ENCODE assay signal across 8 mouse cellular contexts in genomic region chr11:31671354-31672169, GRCm38 (mm10). TPM values are rescaled to one million over a fixed set of nuclear protein-coding genes. Genes with fewer than 3 reads are reported as not detected.
A peak's percentile ranks its signal among the peaks of the same experiment; 100 is the strongest.
DNase-seq lines count a peak whose midpoint lies in the region; ATAC-seq and TF ChIP-seq lines count a peak whose summit lies in the region.

Gene Bod1 (minus strand): TSS chr11:31671885.

- TF ChIP-seq CTCF in CH12.LX (conservative IDR thresholded peaks at IDR 0.05 in 1 of 2, IDR thresholded peaks at IDR 0.05 in 1 of 2; ENCODE audit: low read depth in 2 of 2, low read length in 2 of 2): no peak
- no peak for TF ChIP-seq CTCF in heart, postnatal 0 days (IDR thresholded peaks at IDR 0.05; ENCODE audit: low read depth)
- no peak for TF ChIP-seq CTCF in testis, adult 2 months (IDR thresholded peaks at IDR 0.05; ENCODE audit: control insufficient read depth, insufficient read depth, insufficient replicate concordance, low read depth, low read length)

- in situ Hi-C loops in CH12.LX (cut with MboI; ENCODE audit: low pct_ligation_motif_present, low pct_unique_long_range_greater_than_20kb, low sequenced_read_pairs): loop anchor here (5.0 to 10.0 kb wide), 2 partner anchors 276 to 463 kb away; no protein-coding TSS in a partner anchor

- TF ChIP-seq EP300 in CH12.LX (IDR thresholded peaks at IDR 0.05; ENCODE audit: low read length): no peak
- TF ChIP-seq EP300 in heart, postnatal 0 days (IDR thresholded peaks at IDR 0.05; ENCODE audit: low read depth): no peak

- H3K9me3 ChIP-seq in CH12.LX (replicated peaks; ENCODE audit: low read length): no peaks in the 10 kb centered on the region
- no peaks in the 10 kb centered on the region for H3K9me3 ChIP-seq in forebrain, embryonic 12.5 days
- H3K9me3 ChIP-seq in heart, postnatal 0 days (replicated peaks; ENCODE audit: control insufficient read depth, low read length): no peaks in the 10 kb centered on the region
- no peaks in the 10 kb centered on the region for H3K9me3 ChIP-seq in liver, embryonic 16.5 days (replicated peaks; ENCODE audit: control insufficient read depth, low read length)
- H3K9me3 ChIP-seq in neural tube, embryonic 13.5 days: no peaks in the 10 kb centered on the region

- H3K27me3 ChIP-seq in CH12.LX (replicated peaks): no peaks in the 10 kb centered on the region
- H3K27me3 ChIP-seq in forebrain, embryonic 12.5 days: no peaks in the 10 kb centered on the region
- H3K27me3 ChIP-seq in heart, postnatal 0 days (ENCODE audit: control insufficient read depth, insufficient read depth, low read length): no peaks in the 10 kb centered on the region
- H3K27me3 ChIP-seq in liver, embryonic 16.5 days (ENCODE audit: control insufficient read depth, insufficient read depth, low read depth, low read length): no peaks in the 10 kb centered on the region
- no peaks in the 10 kb centered on the region for H3K27me3 ChIP-seq in neural tube, embryonic 13.5 days
- no peaks in the 10 kb centered on the region for H3K27me3 ChIP-seq in testis, adult 2 months (ENCODE audit: control insufficient read depth, insufficient read depth, low read length)

- DNase-seq in CH12.LX (ENCODE audit: extremely low read depth): peak; percentile 98
- DNase-seq in c-Kit-positive CD71-positive TER-119-negative erythroid progenitor cells, embryonic 14.5 days (ENCODE audit: low read depth): peak; percentile 89
- DNase-seq in heart, postnatal 0 days (ENCODE audit: low spot score): peak; percentile 98
- DNase-seq in kidney, postnatal 4 days: peak; percentile 93 to 96

- H3K4me3 ChIP-seq in CH12.LX (replicated peaks in 1 of 3; ENCODE audit: low read depth in 2 of 3, low read length in 2 of 3, poor library complexity in 1 of 3): peak within 1 kb of the TSS; percentile 76 to 95 (median 92)
- peak within 1 kb of the TSS; percentile 95 for H3K4me3 ChIP-seq in forebrain, embryonic 12.5 days (replicated peaks)
- peak within 1 kb of the TSS; percentile 82 for H3K4me3 ChIP-seq in heart, postnatal 0 days (ENCODE audit: low read depth, low read length)
- peak within 1 kb of the TSS; percentile 81 for H3K4me3 ChIP-seq in liver, embryonic 16.5 days (ENCODE audit: low read depth, low read length)
- peak within 1 kb of the TSS; percentile 78 for H3K4me3 ChIP-seq in neural tube, embryonic 13.5 days
- peak within 1 kb of the TSS; percentile 94 for H3K4me3 ChIP-seq in testis, adult 2 months (ENCODE audit: control insufficient read depth, low read depth, low read length)

- peak within 1 kb of the TSS; percentile 97 for H3K9ac ChIP-seq in CH12.LX (ENCODE audit: insufficient read depth, low read depth)
- peak within 1 kb of the TSS; percentile 94 for H3K9ac ChIP-seq in forebrain, embryonic 12.5 days
- H3K9ac ChIP-seq in heart, postnatal 0 days (replicated peaks; ENCODE audit: low read depth, low read length): peak within 1 kb of the TSS; percentile 80
- peak within 1 kb of the TSS; percentile 81 for H3K9ac ChIP-seq in liver, embryonic 16.5 days (ENCODE audit: low read depth, low read length)
- peak within 1 kb of the TSS; percentile 94 for H3K9ac ChIP-seq in neural tube, embryonic 13.5 days

- whole genome bisulfite sequencing in forebrain, embryonic 12.5 days: under 1% methylated on average over 69 of the region's 76 CpGs
- under 1% methylated on average over 72 of the region's 76 CpGs for WGBS in heart, postnatal 0 days
- WGBS in liver, embryonic 16.5 days (ENCODE audit: insufficient replicate concordance): under 1% methylated on average over 76 of the region's 76 CpGs
- WGBS in neural tube, embryonic 13.5 days: under 1% methylated on average over 76 of the region's 76 CpGs

- dilution Hi-C loops in CH12.LX (cut with MboI; ENCODE audit: extremely low pct_ligation_motif_present, extremely low pct_unique_long_range_greater_than_20kb, low sequenced_read_pairs): no loop called here

- ATAC-seq in forebrain, embryonic 12.5 days (ENCODE audit: low FRiP score): peak; percentile 97
- peak; percentile 97 for ATAC-seq in heart, postnatal 0 days (ENCODE audit: insufficient read depth, low read depth)
- peak; percentile 94 for ATAC-seq in liver, embryonic 16.5 days (ENCODE audit: low read depth)
- ATAC-seq in neural tube, embryonic 13.5 days (ENCODE audit: low read depth): peak; percentile 98

- H3K4me1 ChIP-seq in CH12.LX (ENCODE audit: control insufficient read depth in 1 of 2, insufficient read depth in 2 of 2): peaks cover 8 to 35% of the 10 kb centered on the region in 2 experiments
- peaks cover 16% of the 10 kb centered on the region for H3K4me1 ChIP-seq in forebrain, embryonic 12.5 days
- H3K4me1 ChIP-seq in heart, postnatal 0 days (ENCODE audit: control insufficient read depth, insufficient read depth): 0 out of 2 replicates have a peak, but pooled peaks cover 8% of the 10 kb centered on the region
- H3K4me1 ChIP-seq in liver, embryonic 16.5 days (ENCODE audit: control insufficient read depth, low read depth, low read length): peaks cover 4% of the 10 kb centered on the region; the same call in 1 of the 2 replicates
- peaks cover 22% of the 10 kb centered on the region for H3K4me1 ChIP-seq in neural tube, embryonic 13.5 days (replicated peaks)
- H3K4me1 ChIP-seq in testis, adult 2 months (ENCODE audit: control insufficient read depth, insufficient read depth, low read length): peaks cover 2% of the 10 kb centered on the region; the same call in 1 of the 2 replicates

- H3K79me2 ChIP-seq in CH12.LX (replicated peaks; ENCODE audit: control insufficient read depth, extremely low read depth, insufficient read depth, poor library complexity, severe bottlenecking): peaks cover 18% of the 10 kb centered on the region

- H3K27ac ChIP-seq in CH12.LX (ENCODE audit: insufficient read depth, low read depth): no peak within 1 kb of the TSS
- H3K27ac ChIP-seq in forebrain, embryonic 12.5 days: peak within 1 kb of the TSS; percentile 69; the same call in 1 of the 2 replicates
- peak within 1 kb of the TSS; percentile 72 for H3K27ac ChIP-seq in heart, postnatal 0 days (ENCODE audit: low read depth)
- no peak within 1 kb of the TSS for H3K27ac ChIP-seq in liver, embryonic 16.5 days (ENCODE audit: low read length)
- peak within 1 kb of the TSS; percentile 78 for H3K27ac ChIP-seq in neural tube, embryonic 13.5 days (replicated peaks)
- peak within 1 kb of the TSS; percentile 51; the same call in 1 of the 2 replicates for H3K27ac ChIP-seq in testis, adult 2 months (ENCODE audit: control insufficient read depth, insufficient read depth, low read depth, low read length)

- TF ChIP-seq RAD21 in CH12.LX (IDR thresholded peaks at IDR 0.05; ENCODE audit: low read depth, low read length): no peak

- peak within 1 kb of the TSS; percentile 93 for H3K4me2 ChIP-seq in CH12.LX (ENCODE audit: insufficient read depth, low read depth, poor library complexity, severe bottlenecking)
- peak within 1 kb of the TSS; percentile 58 for H3K4me2 ChIP-seq in forebrain, embryonic 12.5 days
- peak within 1 kb of the TSS; percentile 85 for H3K4me2 ChIP-seq in heart, postnatal 0 days (ENCODE audit: low read depth, low read length)
- peak within 1 kb of the TSS; percentile 80 for H3K4me2 ChIP-seq in liver, embryonic 16.5 days (ENCODE audit: low read depth, low read length)
- peak within 1 kb of the TSS; percentile 70 for H3K4me2 ChIP-seq in neural tube, embryonic 13.5 days

- peak; percentile 88 for TF ChIP-seq POLR2A in CH12.LX (IDR thresholded peaks at IDR 0.05; ENCODE audit: low read depth, low read length)
- peak; percentile 70 for TF ChIP-seq POLR2A in testis, adult 2 months (IDR thresholded peaks at IDR 0.05; ENCODE audit: control insufficient read depth, low read depth, low read length)

- peaks cover 24 to 45% of the 10 kb centered on the region in 2 experiments for H3K36me3 ChIP-seq in CH12.LX (replicated peaks in 1 of 2; ENCODE audit: control insufficient read depth in 1 of 2, insufficient read depth in 1 of 2, low read length in 1 of 2)
- peaks cover 32% of the 10 kb centered on the region for H3K36me3 ChIP-seq in forebrain, embryonic 12.5 days (replicated peaks)
- peaks cover 24% of the 10 kb centered on the region for H3K36me3 ChIP-seq in heart, postnatal 0 days (replicated peaks; ENCODE audit: control insufficient read depth, insufficient read depth, low read length)
- no peaks in the 10 kb centered on the region for H3K36me3 ChIP-seq in liver, embryonic 16.5 days (ENCODE audit: control insufficient read depth, insufficient read depth)
- H3K36me3 ChIP-seq in neural tube, embryonic 13.5 days: peaks cover 32% of the 10 kb centered on the region
- H3K36me3 ChIP-seq in testis, adult 2 months (ENCODE audit: control insufficient read depth, insufficient read depth, low read length): peaks cover 1% of the 10 kb centered on the region; the same call in 1 of the 2 replicates

TF ChIP-seq in CH12.LX, 34 proteins besides CTCF, POLR2A, EP300 and RAD21 (continues in another document):
- TF ChIP-seq KAT2A (IDR thresholded peaks at IDR 0.05; ENCODE audit: insufficient replicate concordance, low read length) (peak; percentile 98), MXI1 (IDR thresholded peaks at IDR 0.05; ENCODE audit: low read depth, low read length) (peak; percentile 90), CHD2 (IDR thresholded peaks at IDR 0.05; ENCODE audit: low read length) (peak; percentile 98), MAX (IDR thresholded peaks at IDR 0.05; ENCODE audit: low read length) (peak; percentile 65; the same call in 1 of the 2 replicates), MYC (IDR thresholded peaks at IDR 0.05; ENCODE audit: low read depth, low read length) (peak; percentile 57; the same call in 1 of the 2 replicates), IRF4 (IDR thresholded peaks at IDR 0.05; ENCODE audit: low read depth, low read length) (peak; percentile 46; the same call in 1 of the 2 replicates), JUN (IDR thresholded peaks at IDR 0.05; ENCODE audit: insufficient read depth, low read depth, low read length) (no peak), NRF1 (IDR thresholded peaks at IDR 0.05; ENCODE audit: low read depth, low read length) (peak; percentile 23), TCF12 (IDR thresholded peaks at IDR 0.05; ENCODE audit: low read depth, low read length) (peak; percentile 74), ZKSCAN1 (IDR thresholded peaks at IDR 0.05; ENCODE audit: borderline replicate concordance, low read depth, low read length) (no peak), TBP (conservative IDR thresholded peaks at IDR 0.05; ENCODE audit: low read depth, low read length) (peak; percentile 86), ELF1 (IDR thresholded peaks at IDR 0.05; ENCODE audit: low read depth, low read length) (peak; percentile 92)

RNA-seq across cellular contexts. Expression of gene Bod1, which starts in this region (rescaled TPM):
- 33.2 and 36.8 TPM in 2 replicates for total RNA-seq in CH12.LX (2012; rRNA removed)
- total RNA-seq in CH12.LX (2014; rRNA removed): 35.8 and 38.2 TPM in 2 replicates
- 32.6 and 37.2 TPM in 2 replicates for polyA plus RNA-seq in CH12.LX (2012; ENCODE audit: insufficient read length, low read depth)
- polyA plus RNA-seq in forebrain, embryonic 12.5 days (2016; fragmentation: Nextera tagmentation; extraction: Ambion mirVana): 152 and 162 TPM in 2 replicates
- total RNA-seq in heart, postnatal 0 days (2014; rRNA removed; ENCODE audit: low replicate concordance): 77.1 and 96.1 TPM in 2 replicates
- polyA plus RNA-seq in heart, postnatal 0 days (2015; fragmentation: Nextera tagmentation; extraction: Ambion mirVana): 65.6 and 69.9 TPM in 2 replicates
- 9.6 and 11.6 TPM in 2 replicates for polyA plus RNA-seq in liver, embryonic 16.5 days (2015; fragmentation: Nextera tagmentation; extraction: Ambion mirVana)
- 137 and 146 TPM in 2 replicates for polyA plus RNA-seq in neural tube, embryonic 13.5 days (2015; fragmentation: Nextera tagmentation; extraction: Ambion mirVana)
- polyA plus RNA-seq in testis, adult 2 months (2012; rRNA removed): 81.8 and 89.7 TPM in 2 replicates

Comparison
In these comparisons a context has a peak if more than half of its experiments do, and no peak if none do; other contexts are left out.
1. H3K27ac ChIP-seq: peak in forebrain, embryonic 12.5 days (single experiment), heart, postnatal 0 days (single experiment), neural tube, embryonic 13.5 days (single experiment) and testis, adult 2 months (single experiment); none in CH12.LX (single experiment) and liver, embryonic 16.5 days (single experiment).
2. Peak in every context shown above with its lines, with median percentiles within 50 percentile points of each other: DNase-seq, H3K4me2 ChIP-seq, H3K4me3 ChIP-seq, H3K9ac ChIP-seq and ATAC-seq.